Mouse (Mus musculus): ENCODE data around the gene Krtap3-2.

GRCm38 (mm10) chr11:99557976-99558745 is 1.5 kb upstream of the Krtap3-2 start:
- no peak for TF ChIP-seq CTCF (IDR thresholded peaks at IDR 0.05; ENCODE audit: borderline replicate concordance, insufficient read depth, low read depth, low read length)
- TF ChIP-seq POLR2A (IDR thresholded peaks at IDR 0.05; ENCODE audit: borderline replicate concordance, insufficient read depth, low read length): no peak

Data from cerebellum, adult 2 months (tissue).